Mouse (Mus musculus): ENCODE measurements around the gene Sgms1. TPM values are rescaled to one million over a fixed set of nuclear protein-coding genes. Genes with fewer than 3 reads are reported as not detected.

Sgms1 gene
- total RNA-seq, 1 experiment from 2014 or later: 57.7 TPM

DNA sequence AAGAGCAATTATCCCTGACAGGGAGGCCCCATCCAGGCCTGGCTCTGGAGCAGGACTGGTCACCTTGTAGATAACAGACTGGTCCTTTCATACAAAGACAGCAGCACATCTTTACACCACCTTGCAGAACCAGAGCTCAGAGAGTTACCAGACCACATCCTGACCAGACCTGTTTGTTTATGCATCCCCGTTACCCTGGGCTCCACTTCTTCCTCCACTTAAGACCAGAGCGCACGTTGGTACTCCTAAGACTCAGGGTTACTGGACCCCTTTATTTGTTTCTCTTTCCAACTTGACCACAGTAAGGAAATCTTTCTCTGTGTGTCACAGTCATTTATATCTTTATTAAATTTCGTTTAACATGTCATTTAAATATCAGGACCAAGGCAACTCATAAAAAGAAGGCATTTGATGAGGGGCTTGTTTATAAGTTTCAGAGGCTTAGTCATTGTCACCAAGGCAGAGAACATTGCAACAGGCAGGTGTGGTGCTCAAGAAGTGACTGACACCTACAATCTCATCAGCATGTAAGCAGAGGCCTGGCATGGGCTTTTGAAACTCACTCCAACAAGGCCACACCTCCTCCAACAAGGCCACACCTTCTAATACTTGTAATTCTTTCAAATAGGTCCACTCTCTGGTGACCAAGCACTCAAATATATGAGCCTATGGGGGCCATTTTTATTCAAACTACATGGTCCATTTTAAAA, 132.7 kb downstream of the Sgms1 start:
- no peak for ATAC-seq (replicated peaks; ENCODE audit: low read depth, poor library complexity, severe bottlenecking)

DNA sequence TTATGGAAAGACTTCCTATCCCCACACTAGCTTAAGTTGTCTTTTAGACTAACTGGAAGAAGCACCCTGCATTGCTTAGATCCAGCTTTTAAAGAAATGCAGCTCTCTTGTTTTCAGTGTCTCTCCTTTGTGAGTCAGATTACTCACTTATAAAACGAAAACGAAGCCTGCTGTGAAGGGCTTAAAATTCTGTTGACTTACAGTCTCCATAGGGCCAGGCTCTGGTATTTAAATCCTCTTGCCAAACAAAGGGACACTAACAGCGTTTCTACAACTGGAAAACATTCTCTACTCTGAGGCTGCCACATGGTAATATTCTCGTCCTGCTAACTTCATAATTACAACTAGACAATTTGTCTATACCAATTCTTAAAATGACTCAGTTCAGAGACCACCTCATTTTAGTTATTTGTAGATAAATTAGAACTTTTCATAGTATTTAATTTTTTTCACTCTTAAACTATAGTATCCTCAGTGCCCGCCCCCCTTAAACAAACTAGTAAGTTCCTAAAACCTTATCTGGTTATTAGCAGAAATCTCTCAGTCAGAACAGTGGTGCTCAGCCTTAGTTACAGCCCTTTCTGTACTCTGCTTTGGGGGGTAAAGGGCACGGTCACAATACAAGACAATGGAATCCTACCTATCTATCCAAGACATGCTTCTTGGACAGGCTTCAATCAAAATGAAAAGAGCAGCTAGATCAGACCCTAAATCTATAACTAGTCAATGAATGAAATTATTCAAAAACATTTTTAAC, 133.9 kb downstream of the Sgms1 start:
- ATAC-seq (replicated peaks; ENCODE audit: low read depth, poor library complexity, severe bottlenecking): 0 out of 2 replicates have a peak, but pooled peaks have one; percentile 9

- peak; percentile 63 for ATAC-seq (replicated peaks; ENCODE audit: low read depth, poor library complexity, severe bottlenecking)
Measured at GRCm38 (mm10) chr19:32254739-32255344, 134.7 kb downstream of the Sgms1 start.

GRCm38 (mm10) chr19:32254204-32254603, 135.3 kb downstream of the Sgms1 start:
- no peak for ATAC-seq (replicated peaks; ENCODE audit: low read depth, poor library complexity, severe bottlenecking)

GRCm38 (mm10) chr19:32252987-32253386, 136.5 kb downstream of the Sgms1 start:
- ATAC-seq (replicated peaks; ENCODE audit: low read depth, poor library complexity, severe bottlenecking): no peak

DNA sequence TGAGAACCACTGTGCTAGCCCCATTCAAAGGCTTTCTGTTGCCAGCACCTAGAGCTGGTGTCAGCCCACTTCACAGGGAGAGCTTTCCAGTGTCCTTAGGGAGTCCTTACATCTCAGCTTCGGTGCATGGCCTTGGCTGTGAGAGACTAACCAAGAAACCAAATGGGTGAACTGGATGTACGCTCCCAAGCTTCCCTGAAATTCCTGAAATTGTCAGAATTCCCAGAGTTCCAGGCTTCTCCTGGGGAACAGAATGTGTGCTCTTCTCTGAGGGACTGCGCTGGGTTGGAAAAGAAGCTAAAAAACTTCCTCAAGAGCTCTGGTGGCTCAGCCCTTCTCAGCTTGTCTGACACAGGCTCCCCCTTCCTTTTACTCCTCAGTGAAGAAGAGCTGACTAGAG, 137.1 kb downstream of the Sgms1 start:
- ATAC-seq (replicated peaks; ENCODE audit: low read depth, poor library complexity, severe bottlenecking): no peak

DNA sequence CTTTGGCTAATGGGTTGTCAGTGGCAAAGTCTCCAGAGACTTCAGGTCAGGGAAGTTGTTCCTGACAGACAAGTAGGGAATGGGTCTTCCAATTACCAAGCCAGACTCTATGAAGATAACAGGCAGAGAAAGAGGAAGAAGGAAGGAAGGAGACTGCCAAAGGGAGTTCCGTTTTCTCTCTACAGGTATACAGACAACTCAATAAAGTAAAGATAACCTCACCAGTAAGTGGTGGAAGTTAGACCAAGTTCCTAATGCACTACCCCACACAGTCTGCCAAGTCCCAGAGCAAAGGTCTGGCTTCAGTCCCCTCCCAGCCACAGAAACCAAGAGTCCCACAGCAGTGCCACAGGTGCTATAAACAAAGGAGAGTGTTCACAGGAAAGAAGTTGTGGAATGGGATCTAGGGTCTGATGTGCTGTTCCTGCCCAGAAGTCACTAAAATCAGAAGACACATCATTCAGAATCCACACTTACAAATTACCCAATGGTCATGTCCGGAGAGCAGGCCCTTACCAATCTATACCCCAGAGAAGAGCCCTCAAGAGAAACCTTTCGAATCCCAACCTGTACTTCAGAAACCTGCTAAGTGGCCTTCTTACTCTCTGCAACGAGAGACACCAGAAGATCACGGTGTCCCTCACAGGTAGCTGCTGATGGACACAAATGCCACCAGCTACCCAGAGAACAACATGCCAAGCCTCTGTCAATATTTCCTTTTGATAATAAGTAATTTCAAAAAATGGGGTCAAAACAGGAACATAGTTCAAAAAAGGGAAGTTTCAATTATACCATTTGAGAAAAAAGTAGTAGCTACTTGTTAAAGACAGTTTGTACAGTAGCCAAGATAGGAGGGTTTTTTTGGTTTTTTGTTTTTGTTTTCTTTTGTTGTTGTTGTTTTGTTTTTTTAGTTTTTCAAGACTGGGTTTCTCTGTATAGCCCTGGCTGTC, 140.1 kb downstream of the Sgms1 start:
- peak; percentile 45; the same call in 1 of the 2 replicates for ATAC-seq (replicated peaks; ENCODE audit: low read depth, poor library complexity, severe bottlenecking)

- ATAC-seq (replicated peaks; ENCODE audit: low read depth, poor library complexity, severe bottlenecking): no peak
Measured at GRCm38 (mm10) chr19:32244881-32245280, 144.6 kb downstream of the Sgms1 start.

- ATAC-seq (replicated peaks; ENCODE audit: low read depth, poor library complexity, severe bottlenecking): no peak
Measured at GRCm38 (mm10) chr19:32243246-32243645, 146.3 kb downstream of the Sgms1 start.

DNA sequence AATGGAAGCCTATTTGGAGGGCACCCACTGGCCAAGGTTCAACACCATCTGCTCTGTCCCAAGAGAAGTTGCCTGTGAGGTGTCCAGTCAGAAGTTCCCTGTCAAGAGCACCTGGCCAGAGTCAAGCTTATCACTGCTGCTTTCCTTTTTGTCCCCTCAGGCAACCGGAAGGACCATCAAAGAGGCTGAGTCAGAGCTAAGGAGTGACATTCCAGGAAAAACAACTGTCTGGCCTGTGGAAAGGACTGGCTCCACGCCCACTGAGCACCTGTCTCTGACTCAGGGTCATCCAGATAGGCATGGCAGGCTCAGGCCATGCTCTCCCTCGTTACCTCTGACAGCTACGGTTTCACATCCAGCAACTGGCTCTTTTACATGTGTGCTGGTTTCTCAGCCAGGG, 147.4 kb downstream of the Sgms1 start:
- no peak for ATAC-seq (replicated peaks; ENCODE audit: low read depth, poor library complexity, severe bottlenecking)

DNA sequence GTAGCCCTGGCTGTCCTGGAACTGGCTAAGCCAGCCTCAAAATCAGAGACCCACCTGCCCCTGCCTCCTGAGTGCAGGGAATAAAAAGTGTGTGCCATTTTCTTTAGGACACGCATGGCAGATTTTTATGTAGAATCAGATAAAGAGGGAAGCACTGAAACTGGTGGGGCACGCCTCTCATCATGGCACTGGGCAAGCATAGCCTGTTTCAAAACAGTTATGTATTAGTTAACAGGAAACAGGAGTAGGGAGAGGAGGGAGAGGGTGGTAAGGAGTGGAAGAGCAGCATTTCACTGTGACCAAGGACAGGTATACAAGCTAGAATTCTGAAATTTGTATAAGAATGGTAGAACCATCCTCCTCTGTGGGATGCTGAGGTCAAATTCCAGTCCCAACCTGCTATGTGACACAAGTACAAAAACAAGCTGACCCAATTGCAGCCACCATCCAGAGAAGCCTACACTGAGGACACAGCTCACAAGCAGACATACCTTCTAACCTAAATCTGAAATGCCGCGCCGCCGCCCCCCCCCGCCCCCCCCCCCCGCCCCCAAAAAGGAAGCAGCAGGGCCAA, 149.0 kb downstream of the Sgms1 start:
- no peak for ATAC-seq (replicated peaks; ENCODE audit: low read depth, poor library complexity, severe bottlenecking)

GRCm38 (mm10) chr19:32239925-32240324, 149.6 kb downstream of the Sgms1 start:
- ATAC-seq (replicated peaks; ENCODE audit: low read depth, poor library complexity, severe bottlenecking): no peak

GRCm38 (mm10) chr19:32239459-32239792, 150.1 kb downstream of the Sgms1 start:
- no peak; the same call in 1 of the 2 replicates for ATAC-seq (replicated peaks; ENCODE audit: low read depth, poor library complexity, severe bottlenecking)

- peak; percentile 75 for ATAC-seq (replicated peaks; ENCODE audit: low read depth, poor library complexity, severe bottlenecking)
Measured at GRCm38 (mm10) chr19:32238722-32239458, 150.6 kb downstream of the Sgms1 start.

DNA sequence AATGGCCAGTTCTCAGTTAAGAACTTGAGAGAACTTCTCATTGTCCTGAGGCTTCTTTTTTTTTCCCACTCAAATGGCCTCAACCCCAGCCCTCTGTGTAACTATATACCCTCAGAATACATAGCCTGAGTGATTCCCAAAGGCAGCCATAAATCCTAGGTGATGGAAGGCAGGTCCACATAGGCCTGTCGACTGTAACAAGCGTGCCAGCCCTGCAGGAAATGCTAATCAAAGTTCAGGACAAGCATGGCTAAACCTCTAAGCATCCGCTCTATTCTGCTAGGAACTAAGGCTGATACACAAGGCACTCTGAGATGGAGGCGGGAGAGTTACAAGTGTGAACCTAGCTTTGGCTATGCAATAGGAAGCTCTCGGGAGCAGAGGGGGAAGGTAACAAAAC, 151.8 kb downstream of the Sgms1 start:
- no peak for ATAC-seq (replicated peaks; ENCODE audit: low read depth, poor library complexity, severe bottlenecking)

GRCm38 (mm10) chr19:32237173-32237583, 152.3 kb downstream of the Sgms1 start:
- ATAC-seq (replicated peaks; ENCODE audit: low read depth, poor library complexity, severe bottlenecking): no peak

GRCm38 (mm10) chr19:32234717-32235434, 154.6 kb downstream of the Sgms1 start:
- no peak for ATAC-seq (replicated peaks; ENCODE audit: low read depth, poor library complexity, severe bottlenecking)

DNA sequence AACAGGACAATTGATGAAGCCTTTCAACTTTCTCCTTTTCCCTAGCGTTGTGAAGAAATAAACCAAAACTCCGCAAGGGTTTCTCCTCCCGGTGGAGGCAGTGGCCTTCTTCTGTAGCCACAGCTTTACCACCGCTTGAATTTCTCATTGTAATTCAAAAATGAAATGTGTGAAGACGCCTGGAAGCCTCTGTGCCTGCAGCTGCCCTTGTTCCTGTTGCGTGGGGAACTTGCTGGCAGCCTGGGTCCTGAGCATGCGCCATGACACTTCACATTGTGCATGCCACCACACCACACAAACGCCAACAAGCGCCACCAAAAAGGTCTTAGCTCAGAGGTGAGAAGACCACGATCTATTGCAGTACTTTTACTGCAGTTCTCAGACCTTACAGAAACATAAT, 158.2 kb downstream of the Sgms1 start:
- ATAC-seq (replicated peaks; ENCODE audit: low read depth, poor library complexity, severe bottlenecking): no peak; the same call in 1 of the 2 replicates

Measured in common myeloid progenitor, adult 5-6 weeks (primary cell).